Mouse (Mus musculus): Measurements from ENCODE around the gene Clec4g. TPM values are rescaled to one million over a fixed set of nuclear protein-coding genes. Genes with fewer than 3 reads are reported as not detected.
"Not testable (repeated sequence)": the region's sequence is repeated elsewhere in the genome, so short reads cannot be mapped to it uniquely, and the experiment has no call there.

The Clec4g gene
- total RNA-seq (2021): not detected

- intact Hi-C loops (cut with DNase I): loop anchor here (10.0 kb wide), 1 partner anchor 414 kb away; the partner anchor contains the start of gene Cd209g
- no peak for DNase-seq (ENCODE audit: low spot score in 2 of 2)
Measured at GRCm38 (mm10) chr8:3720551-3720950, at the start of gene Clec4g. TSS of gene Clec4g (minus strand) at chr8:3720651.

- intact Hi-C loops (cut with DNase I); DNase-seq (ENCODE audit: low spot score in 2 of 2): not testable (repeated sequence)
Measured at GRCm38 (mm10) chr8:3768641-3769040, 48.2 kb upstream of the Clec4g start.

GRCm38 (mm10) chr8:3754261-3754850 lies 33.9 kb upstream of the Clec4g start:
- peak; percentile 14 to 42 for DNase-seq (ENCODE audit: low spot score in 2 of 2)
- intact Hi-C loops (cut with DNase I): no loop called here

- intact Hi-C loops (cut with DNase I): no loop called here
- peak in 1 of 2 experiments; percentile 25 for DNase-seq (ENCODE audit: low spot score in 2 of 2)
Measured at GRCm38 (mm10) chr8:3748761-3749160, 28.3 kb upstream of the Clec4g start, which contains the start of gene Cd209a. TSS of gene Cd209a (minus strand) at chr8:3748984.

- intact Hi-C loops (cut with DNase I): no loop called here
Measured at GRCm38 (mm10) chr8:3736947-3737346, 16.5 kb upstream of the Clec4g start.

DNA sequence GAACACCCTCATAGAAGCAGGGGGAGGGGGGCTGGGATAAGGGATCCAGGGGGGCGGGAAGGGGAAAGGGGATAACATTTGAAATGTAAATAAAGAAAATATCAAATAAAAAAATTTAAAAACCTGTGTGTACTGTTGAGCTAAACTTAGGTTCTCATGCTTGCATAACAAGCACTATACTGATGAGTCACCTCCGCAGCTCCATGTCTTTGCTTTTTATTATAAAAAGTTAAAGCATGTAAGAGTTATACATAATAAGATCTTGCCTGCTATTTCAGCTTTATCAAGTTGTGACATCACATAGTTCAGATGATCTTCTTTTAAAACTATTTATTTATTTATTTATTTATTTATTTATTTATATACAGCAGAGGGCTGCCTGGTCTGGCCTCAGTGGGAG lies 15.1 kb upstream of the Clec4g start:
- intact Hi-C loops (cut with DNase I): no loop called here
- DNase-seq (ENCODE audit: low spot score in 2 of 2): peak in 1 of 2 experiments; percentile 65

More at GRCm38 (mm10) chr8:3736947-3737346, 16.5 kb upstream of the Clec4g start:
- no peak for DNase-seq (ENCODE audit: low spot score in 2 of 2)

DNA sequence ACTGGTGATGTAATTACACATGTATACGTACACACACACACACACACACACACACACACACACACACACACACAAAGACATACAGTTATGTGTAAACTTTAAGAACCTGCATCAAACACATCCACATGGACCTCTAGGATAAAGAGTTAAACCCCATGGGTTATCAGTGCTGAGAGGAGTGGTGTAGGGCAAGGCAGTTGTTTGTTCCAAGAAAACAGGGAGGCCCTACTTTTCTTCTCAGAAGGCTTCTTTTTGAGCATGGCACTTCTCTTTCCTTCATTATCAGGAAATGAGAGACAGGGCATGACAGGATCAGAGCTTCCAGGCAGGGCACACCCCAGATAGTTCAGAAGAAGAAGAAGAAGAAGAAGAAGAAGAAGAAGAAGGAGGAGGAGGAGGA lies 13.6 kb upstream of the Clec4g start:
- intact Hi-C loops (cut with DNase I): no loop called here
- DNase-seq (ENCODE audit: low spot score in 2 of 2): no peak

DNA sequence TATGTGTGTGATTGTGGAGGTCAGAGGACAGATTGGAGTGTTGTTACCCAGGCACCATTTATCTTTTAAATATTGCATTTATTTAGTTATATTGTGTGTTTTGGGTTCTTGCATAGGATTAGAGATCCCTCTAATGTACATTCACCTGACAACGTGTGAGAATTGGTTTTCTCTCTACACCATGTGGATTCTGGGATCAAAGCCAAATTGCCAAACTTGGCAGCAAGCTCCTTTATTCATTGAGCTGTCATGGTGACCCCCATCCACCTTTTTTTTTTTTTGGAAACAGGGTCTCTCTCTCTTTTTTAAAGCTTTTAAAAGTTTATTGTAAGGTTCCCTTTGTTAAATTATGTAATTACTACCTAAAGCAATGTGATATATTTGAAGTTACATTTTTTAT lies 590 bp upstream of the Clec4g start:
- intact Hi-C loops (cut with DNase I): loop anchor here (10.0 kb wide), 1 partner anchor 414 kb away; the partner anchor contains the start of gene Cd209g
- DNase-seq (ENCODE audit: low spot score in 2 of 2): no peak

DNA sequence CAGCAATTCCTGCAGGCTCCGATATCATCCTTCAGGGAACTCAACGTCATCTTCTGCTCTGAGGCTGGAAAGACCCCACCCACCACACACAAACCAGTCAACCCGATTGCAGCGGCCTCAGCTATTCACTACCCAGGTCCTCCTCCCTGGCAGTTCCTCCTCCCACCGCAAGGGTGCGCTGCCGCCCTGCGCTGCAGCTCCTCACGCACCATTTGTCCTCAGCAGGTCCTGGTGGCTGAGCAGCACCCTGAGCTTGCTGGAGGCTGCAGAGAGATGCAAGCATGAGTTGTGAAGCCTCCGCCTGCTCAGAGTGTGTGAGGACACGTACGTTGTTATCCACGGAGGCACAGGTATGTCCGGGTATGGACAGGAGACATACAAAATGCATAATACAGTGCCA lies 1.9 kb downstream of the Clec4g start:
- DNase-seq (ENCODE audit: low spot score in 2 of 2): peak; percentile 56 to 64
- intact Hi-C loops (cut with DNase I): loop anchor here (1.0 kb wide), 1 partner anchor 238 kb away; no protein-coding TSS in a partner anchor

GRCm38 (mm10) chr8:3717321-3717954 lies 3.0 kb downstream of the Clec4g start:
- intact Hi-C loops (cut with DNase I): no loop called here
- DNase-seq (ENCODE audit: low spot score in 2 of 2): no peak

DNA sequence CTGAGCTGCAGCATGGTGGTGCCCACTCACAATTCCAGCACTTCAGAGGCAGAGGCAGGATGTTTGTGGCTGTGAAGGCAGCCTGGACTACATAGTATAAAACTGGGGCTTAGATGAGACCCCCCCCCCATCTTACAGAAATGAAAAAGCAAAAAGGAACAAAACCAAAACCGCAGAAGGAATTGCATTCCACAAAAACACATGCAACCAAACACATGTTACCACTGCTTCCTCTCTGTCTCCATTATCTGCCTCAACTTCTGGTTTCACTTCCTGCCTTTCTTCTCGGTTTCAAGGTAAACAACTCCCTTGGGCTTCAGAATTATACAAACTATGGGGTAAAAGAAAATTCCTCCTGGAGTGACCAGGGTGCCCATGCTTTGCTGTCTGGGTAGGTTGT lies 8.8 kb downstream of the Clec4g start:
- DNase-seq (ENCODE audit: low spot score in 2 of 2): no peak
- intact Hi-C loops (cut with DNase I): no loop called here

- DNase-seq (ENCODE audit: low spot score in 2 of 2): no peak
- intact Hi-C loops (cut with DNase I): no loop called here
Measured at GRCm38 (mm10) chr8:3710312-3710711, 10.1 kb downstream of the Clec4g start.

GRCm38 (mm10) chr8:3707611-3708010 lies 12.8 kb downstream of the Clec4g start:
- no peak for DNase-seq (ENCODE audit: low spot score in 2 of 2)
- intact Hi-C loops (cut with DNase I): no loop called here

GRCm38 (mm10) chr8:3705711-3706110 lies 14.7 kb downstream of the Clec4g start:
- intact Hi-C loops (cut with DNase I): no loop called here
- peak in 1 of 2 experiments; percentile 30 for DNase-seq (ENCODE audit: low spot score in 2 of 2)

DNA sequence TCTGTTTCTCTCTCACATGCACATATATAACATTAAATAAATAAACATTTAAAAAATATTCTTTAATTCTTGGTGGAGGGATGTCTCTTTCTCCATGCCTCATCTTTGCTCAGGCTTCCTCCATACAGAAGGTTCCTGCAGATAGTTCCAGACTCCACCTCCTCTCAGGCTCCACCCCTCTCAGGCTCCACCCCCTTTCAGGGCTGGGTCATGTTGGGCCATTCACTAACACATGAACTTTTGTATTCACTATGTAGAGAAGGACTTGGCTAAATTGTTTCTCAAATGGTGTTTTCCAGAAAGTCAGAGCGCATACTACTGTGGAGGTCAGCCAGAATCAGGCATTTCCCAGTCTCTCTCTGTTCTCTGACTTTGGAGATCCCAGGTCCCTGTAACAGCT lies 19.0 kb downstream of the Clec4g start:
- no peak for DNase-seq (ENCODE audit: low spot score in 2 of 2)
- intact Hi-C loops (cut with DNase I): no loop called here

GRCm38 (mm10) chr8:3694121-3694520 lies 26.3 kb downstream of the Clec4g start, which contains the start of gene Fcer2a:
TSS of gene Fcer2a (minus strand) at chr8:3694175.
- intact Hi-C loops (cut with DNase I): no loop called here
- DNase-seq (ENCODE audit: low spot score in 2 of 2): no peak

DNA sequence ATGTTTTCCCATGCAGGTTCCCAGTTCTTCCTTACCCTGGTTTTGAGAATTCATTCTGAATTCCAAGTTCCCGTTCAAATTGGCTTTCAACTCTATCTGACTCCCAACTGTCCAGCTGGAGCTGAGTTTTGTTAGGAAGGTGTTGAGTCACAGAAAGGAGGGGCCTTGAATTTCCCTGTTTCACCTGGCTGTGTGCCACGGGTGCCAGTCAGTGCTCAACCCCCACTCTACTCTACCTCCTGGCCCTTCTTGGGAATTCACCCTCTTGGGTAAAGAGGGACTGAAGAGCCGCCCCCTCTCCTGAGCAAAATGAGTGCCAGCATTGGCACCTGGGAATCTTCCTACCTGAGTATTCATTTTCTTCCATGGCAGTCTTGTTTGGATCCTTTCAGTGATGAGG lies 29.7 kb downstream of the Clec4g start:
- intact Hi-C loops (cut with DNase I): no loop called here
- no peak for DNase-seq (ENCODE audit: low spot score in 2 of 2)

DNA sequence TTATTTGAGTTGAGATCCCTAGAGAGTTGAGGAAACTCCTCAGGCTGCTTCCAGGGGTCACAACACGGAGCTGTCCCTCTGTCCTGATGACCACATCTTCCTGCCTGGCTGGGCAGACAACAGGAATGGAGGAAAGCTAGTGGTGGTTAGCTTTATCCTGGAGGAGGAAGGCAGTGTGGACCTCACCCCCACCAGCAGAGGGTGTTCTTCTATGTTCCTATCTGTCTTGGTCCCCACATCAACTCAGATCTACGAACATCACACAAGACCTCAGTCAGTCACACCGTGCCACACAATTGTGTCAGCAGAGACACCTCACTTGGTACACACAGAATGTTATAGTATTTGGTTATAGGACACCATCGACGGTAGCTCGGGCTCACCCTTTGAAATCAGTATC lies 32.9 kb downstream of the Clec4g start:
- intact Hi-C loops (cut with DNase I): no loop called here

DNA sequence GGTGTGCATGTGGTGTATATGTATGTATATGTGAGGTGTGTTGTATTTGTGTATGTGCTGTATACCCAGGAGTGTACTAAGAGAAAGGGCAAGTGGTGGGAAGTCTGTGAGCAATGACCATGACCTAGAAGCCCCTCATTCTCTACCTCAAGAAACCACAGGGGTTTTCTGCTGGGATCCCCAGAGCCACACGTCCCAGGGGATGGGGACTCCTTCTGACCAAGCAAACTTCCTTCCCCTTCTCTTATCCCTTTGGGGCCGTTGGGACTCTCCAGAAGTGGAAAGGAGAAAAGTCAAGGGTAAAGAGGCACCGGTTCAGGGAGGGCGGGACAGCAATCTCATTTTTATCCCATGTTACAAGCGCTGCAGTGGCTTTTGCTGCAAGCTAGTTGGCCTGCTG lies 35.0 kb downstream of the Clec4g start:
- intact Hi-C loops (cut with DNase I): no loop called here

More for the DNA sequence above, 32.9 kb downstream of the Clec4g start:
- no peak for DNase-seq (ENCODE audit: low spot score in 2 of 2)

DNA sequence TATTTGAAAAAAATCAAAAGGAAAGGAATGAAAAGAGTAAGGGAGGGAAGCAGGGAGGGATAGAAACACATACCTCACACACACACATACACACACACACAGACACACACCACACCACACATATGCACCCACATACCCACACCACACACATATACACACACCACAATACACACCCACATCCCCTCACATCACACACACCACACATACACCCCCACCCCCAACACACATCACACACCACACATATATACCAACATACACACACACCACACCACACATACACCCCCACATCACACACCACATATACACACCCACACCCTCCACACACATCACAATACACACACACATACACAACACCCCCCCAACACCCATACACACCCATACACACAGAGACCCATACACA lies 35.9 kb downstream of the Clec4g start:
- intact Hi-C loops (cut with DNase I): no loop called here
- no peak for DNase-seq (ENCODE audit: low spot score in 2 of 2)

More for the DNA sequence above, 35.0 kb downstream of the Clec4g start:
- no peak for DNase-seq (ENCODE audit: low spot score in 2 of 2)

Data from left cerebral cortex, postnatal 25 days (tissue).